Comparison of ENCODE assay signal across 7 mouse cellular contexts in the genomic region with DNA sequence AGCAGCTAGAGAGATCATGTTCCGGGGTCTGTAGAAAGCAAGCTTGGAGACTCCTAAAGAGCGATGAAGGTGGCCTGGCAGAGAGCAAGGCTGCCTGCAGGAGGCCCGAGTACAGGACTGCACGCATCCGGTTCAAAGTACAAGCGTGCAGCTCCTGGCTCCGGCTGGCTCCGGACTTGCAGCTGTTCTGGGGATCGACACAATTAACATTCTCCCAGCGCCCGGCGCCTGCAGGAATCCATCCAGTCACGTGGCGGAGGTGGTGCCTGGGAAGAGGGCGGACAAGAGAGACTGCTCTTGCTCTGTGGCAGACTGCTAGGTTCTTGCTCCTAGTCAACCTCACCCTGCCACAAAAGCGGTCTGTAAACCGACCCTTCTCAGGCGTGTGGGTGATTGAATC.
DNase-seq lines count a peak whose midpoint lies in the region; ATAC-seq and TF ChIP-seq lines count a peak whose summit lies in the region.

No protein-coding gene starts in this region.

- no peak overlapping the region for H3ac ChIP-seq in myocyte (ENCODE audit: control insufficient read depth, insufficient read length)

- H3K4me2 ChIP-seq in heart, embryonic 13.5 days = peak overlapping the region; percentile 66
- peak overlapping the region; percentile 25 for H3K4me2 ChIP-seq in kidney, postnatal 0 days (ENCODE audit: low read length)
- H3K4me2 ChIP-seq in limb, embryonic 14.5 days (replicated peaks; ENCODE audit: low read depth, low read length, severe bottlenecking) = peak overlapping the region; percentile 42
- H3K4me2 ChIP-seq in myocyte (ENCODE audit: low read depth) = peak overlapping the region; percentile 53

- H3K36me3 ChIP-seq in forebrain, embryonic 10.5 days (replicated peaks) = no peaks in the 10 kb centered on the region
- H3K36me3 ChIP-seq in heart, embryonic 13.5 days = no peaks in the 10 kb centered on the region
- H3K36me3 ChIP-seq in kidney, postnatal 0 days (ENCODE audit: insufficient read depth, low read length) = no peaks in the 10 kb centered on the region
- no peaks in the 10 kb centered on the region for H3K36me3 ChIP-seq in limb, embryonic 14.5 days (ENCODE audit: control insufficient read depth, insufficient read depth, low read length)
- no peaks in the 10 kb centered on the region for H3K36me3 ChIP-seq in myocyte (ENCODE audit: control insufficient read depth, insufficient read depth)

- DNase-seq in forebrain, embryonic 10.5 days (ENCODE audit: extremely low spot score, low spot score) = peak; percentile 88
- DNase-seq in kidney, postnatal 0 days (ENCODE audit: low spot score) = peak; percentile 94
- peak; percentile 89 for DNase-seq in limb, embryonic 14.5 days (ENCODE audit: low spot score)
- peak; percentile 81 for DNase-seq in telencephalon, adult 2 months (ENCODE audit: low read depth, low spot score)

- WGBS in forebrain, embryonic 10.5 days = 2% methylated on average over 18 of the region's 18 CpGs
- under 1% methylated on average over 18 of the region's 18 CpGs for WGBS in heart, embryonic 13.5 days
- 2% methylated on average over 18 of the region's 18 CpGs for WGBS in kidney, postnatal 0 days
- 3% methylated on average over 18 of the region's 18 CpGs for WGBS in limb, embryonic 14.5 days

- H3K4me1 ChIP-seq in forebrain, embryonic 10.5 days = peaks cover 50% of the 10 kb centered on the region
- peaks cover 37% of the 10 kb centered on the region for H3K4me1 ChIP-seq in heart, embryonic 13.5 days
- 0 out of 2 replicates have a peak, but pooled peaks cover 14% of the 10 kb centered on the region for H3K4me1 ChIP-seq in kidney, postnatal 0 days (replicated peaks; ENCODE audit: insufficient read depth, low read length)
- peaks cover 30% of the 10 kb centered on the region for H3K4me1 ChIP-seq in limb, embryonic 14.5 days (ENCODE audit: control insufficient read depth, insufficient read depth, low read length)

- peaks cover 10% of the 10 kb centered on the region; the same call in 1 of the 2 replicates for H3K27me3 ChIP-seq in forebrain, embryonic 10.5 days (ENCODE audit: poor library complexity, severe bottlenecking)
- H3K27me3 ChIP-seq in heart, embryonic 13.5 days (replicated peaks) = no peaks in the 10 kb centered on the region
- no peaks in the 10 kb centered on the region for H3K27me3 ChIP-seq in kidney, postnatal 0 days (ENCODE audit: insufficient read depth, low read length)
- H3K27me3 ChIP-seq in limb, embryonic 14.5 days (ENCODE audit: control insufficient read depth, insufficient read depth, low read length) = no peaks in the 10 kb centered on the region
- no peaks in the 10 kb centered on the region for H3K27me3 ChIP-seq in myocyte (ENCODE audit: control insufficient read depth, insufficient read depth, insufficient read length)

- H3K27ac ChIP-seq in forebrain, embryonic 10.5 days = peak overlapping the region; percentile 88
- peak overlapping the region; percentile 85 for H3K27ac ChIP-seq in heart, embryonic 13.5 days (replicated peaks)
- H3K27ac ChIP-seq in kidney, postnatal 0 days = peak overlapping the region; percentile 86
- H3K27ac ChIP-seq in limb, embryonic 14.5 days (replicated peaks; ENCODE audit: low read depth, low read length) = peak overlapping the region; percentile 89

- TF ChIP-seq POLR2A in limb, embryonic 14.5 days (IDR thresholded peaks at IDR 0.05; ENCODE audit: borderline replicate concordance, extremely low read depth, insufficient read depth, insufficient read length) = 0 out of 2 replicates have a peak, but pooled peaks have one; percentile 14
- peak; percentile 44 for TF ChIP-seq POLR2A in myocyte (IDR thresholded peaks at IDR 0.05; ENCODE audit: insufficient read length, low read depth)

- H3K9me3 ChIP-seq in forebrain, embryonic 10.5 days = no peaks in the 10 kb centered on the region
- no peaks in the 10 kb centered on the region for H3K9me3 ChIP-seq in heart, embryonic 13.5 days
- H3K9me3 ChIP-seq in kidney, postnatal 0 days (replicated peaks; ENCODE audit: low read length) = no peaks in the 10 kb centered on the region
- H3K9me3 ChIP-seq in limb, embryonic 14.5 days (ENCODE audit: control insufficient read depth, low read length) = no peaks in the 10 kb centered on the region

- peak overlapping the region; percentile 40 for H3K4me3 ChIP-seq in forebrain, embryonic 10.5 days
- peak overlapping the region; percentile 32 for H3K4me3 ChIP-seq in heart, embryonic 13.5 days
- no peak overlapping the region for H3K4me3 ChIP-seq in kidney, postnatal 0 days (replicated peaks; ENCODE audit: low read depth, low read length)
- H3K4me3 ChIP-seq in limb, embryonic 14.5 days (replicated peaks; ENCODE audit: low read length) = peak overlapping the region; percentile 19
- H3K4me3 ChIP-seq in myocyte = no peak overlapping the region

- no peaks in the 10 kb centered on the region for H3K79me2 ChIP-seq in myocyte (ENCODE audit: control insufficient read depth, insufficient read depth)

- peak; percentile 67 for ATAC-seq in cerebellum, adult (ENCODE audit: insufficient number of reproducible peaks, low FRiP score, low TSS enrichment)
- ATAC-seq in heart, embryonic 13.5 days (ENCODE audit: extremely low read depth, insufficient number of reproducible peaks, low FRiP score, low TSS enrichment) = peak; percentile 66
- peak; percentile 91 for ATAC-seq in kidney, postnatal 0 days (replicated peaks; ENCODE audit: low FRiP score, low read depth)
- peak; percentile 90 for ATAC-seq in limb, embryonic 14.5 days (ENCODE audit: low FRiP score, low read depth)

- TF ChIP-seq CTCF in kidney, postnatal 0 days (IDR thresholded peaks at IDR 0.05; ENCODE audit: low read depth) = peak; percentile 44; the same call in 1 of the 2 replicates

- H3K9ac ChIP-seq in heart, embryonic 13.5 days = peak overlapping the region; percentile 72
- H3K9ac ChIP-seq in kidney, postnatal 0 days (ENCODE audit: low read depth, low read length) = no peak overlapping the region
- H3K9ac ChIP-seq in limb, embryonic 14.5 days (ENCODE audit: low read depth, low read length, severe bottlenecking) = peak overlapping the region; percentile 45

TF ChIP-seq in myocyte, 11 proteins besides CTCF, POLR2A, EP300 and RAD21:
- TF ChIP-seq TCF12 (IDR thresholded peaks at IDR 0.05; ENCODE audit: insufficient read depth, poor library complexity, severe bottlenecking) = peak; percentile 53
- TF ChIP-seq E2F4 (IDR thresholded peaks at IDR 0.05; ENCODE audit: insufficient read depth) = no peak
- no peak for TF ChIP-seq POLR2AphosphoS2 (IDR thresholded peaks at IDR 0.05; ENCODE audit: insufficient read length, low read depth)
- peak; percentile 84 for TF ChIP-seq USF1 (IDR thresholded peaks at IDR 0.05; ENCODE audit: low read depth)
- TF ChIP-seq MYOD1 (IDR thresholded peaks at IDR 0.05; ENCODE audit: control insufficient read depth in 1 of 3, insufficient read length in 2 of 3, low read depth in 2 of 3) = peak; percentile 34 to 95 (median 91)
- peak; percentile 78 to 96 (median 92) for TF ChIP-seq MYOG (IDR thresholded peaks at IDR 0.05; ENCODE audit: control insufficient read depth in 1 of 3, insufficient read depth in 1 of 3, insufficient read length in 2 of 3, low read depth in 2 of 3)
TF ChIP-seq in myocyte: peak in this region for 4.

Comparison
In these comparisons a context has a peak if more than half of its experiments do, and no peak if none do; other contexts are left out.
1. H3K4me3 ChIP-seq: peak in forebrain, embryonic 10.5 days (single experiment), heart, embryonic 13.5 days (single experiment) and limb, embryonic 14.5 days (single experiment); none in kidney, postnatal 0 days (single experiment) and myocyte (single experiment).
2. Peak in every context shown above with its lines, with median percentiles within 50 percentile points of each other: ATAC-seq, DNase-seq, H3K27ac ChIP-seq and H3K4me2 ChIP-seq.